ENCODE assay signal across 34 mouse cellular contexts in the genomic region with DNA sequence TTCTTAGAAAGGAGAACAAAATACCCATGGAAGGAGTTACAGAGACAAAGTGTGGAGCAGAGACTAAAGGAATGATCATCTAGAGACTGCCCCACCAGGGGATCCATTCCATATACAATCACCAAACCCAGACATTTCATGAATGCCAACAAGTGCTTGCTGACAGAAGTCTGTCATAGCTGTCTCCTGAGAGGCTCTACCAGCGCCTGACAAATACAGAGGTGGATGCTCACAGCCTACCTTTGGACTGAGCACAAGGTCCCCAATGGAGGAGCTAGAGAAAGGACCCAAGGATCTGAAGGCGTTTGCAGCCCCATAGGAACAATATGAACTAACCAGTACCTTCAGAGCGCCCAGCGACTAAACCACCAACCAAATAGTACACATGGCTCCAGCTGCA.
"Had no signal": no experiment of that assay in that cellular context is flagged by ENCODE, and none has a peak within 500 bp of the region (broad histone marks: within the 10 kb centered on the region; RNA-seq: fewer than 3 reads in every experiment).

No protein-coding gene starts in this region.

- H3K4me1 ChIP-seq: heart, embryonic 12.5 days; heart, embryonic 13.5 days; heart, embryonic 15.5 days; hindbrain, embryonic 10.5 days; hindbrain, embryonic 12.5 days; hindbrain, embryonic 13.5 days; hindbrain, embryonic 15.5 days; intestine, embryonic 15.5 days; kidney, embryonic 15.5 days had no signal

- H3K4me3 ChIP-seq: heart, embryonic 12.5 days; heart, embryonic 13.5 days; heart, embryonic 15.5 days; hindbrain, embryonic 10.5 days; hindbrain, embryonic 12.5 days; hindbrain, embryonic 13.5 days; hindbrain, embryonic 15.5 days; intestine, embryonic 15.5 days; kidney, embryonic 15.5 days; layer of hippocampus, adult 2 months; left cerebral cortex, adult 2 months had no signal

- ATAC-seq: hindbrain, embryonic 16.5 days; hindbrain, postnatal 0 days; inflammation-experienced regulatory T-cells, adult 6 months; intestine, embryonic 15.5 days; intestine, embryonic 16.5 days; intestine, postnatal 0 days had no signal

- H3K27ac ChIP-seq: heart, embryonic 13.5 days; heart, embryonic 15.5 days; hindbrain, embryonic 10.5 days; hindbrain, embryonic 12.5 days; hindbrain, embryonic 13.5 days; hindbrain, embryonic 14.5 days; hindbrain, embryonic 15.5 days; hindbrain, postnatal 0 days; intestine, embryonic 15.5 days; kidney, embryonic 15.5 days; kidney, postnatal 0 days; layer of hippocampus, adult 2 months; left cerebral cortex, adult 2 months had no signal

- H3K4me2 ChIP-seq: heart, embryonic 12.5 days; heart, embryonic 13.5 days; heart, embryonic 15.5 days; hindbrain, embryonic 12.5 days; hindbrain, embryonic 13.5 days; hindbrain, embryonic 14.5 days; hindbrain, embryonic 15.5 days; intestine, embryonic 15.5 days; kidney, embryonic 15.5 days had no signal

- H3K9ac ChIP-seq: heart, embryonic 12.5 days; heart, embryonic 13.5 days; heart, embryonic 15.5 days; hindbrain, embryonic 12.5 days; hindbrain, embryonic 13.5 days; hindbrain, embryonic 14.5 days; hindbrain, embryonic 15.5 days; intestine, embryonic 15.5 days; kidney, embryonic 15.5 days had no signal

- DNase-seq: heart, postnatal 10 days; heart, postnatal 14 days; heart, postnatal 36 days; heart, postnatal 4 days; kidney, adult 11 months; kidney, adult 18-20 months; kidney, adult 2 months; kidney, adult 8-10 months; kidney, adult 9 months; kidney, postnatal 10 days; kidney, postnatal 14 days; kidney, postnatal 25 days; kidney, postnatal 36 days; kidney, postnatal 4 days; layer of hippocampus, adult 9-11 months; layer of hippocampus, postnatal 36 days had no signal

- H3K27me3 ChIP-seq: heart, embryonic 12.5 days; heart, embryonic 13.5 days; heart, embryonic 15.5 days; hindbrain, embryonic 12.5 days; hindbrain, embryonic 13.5 days; hindbrain, embryonic 15.5 days; intestine, embryonic 15.5 days; kidney, embryonic 15.5 days had no signal

- H3K9me3 ChIP-seq: heart, embryonic 12.5 days; heart, embryonic 13.5 days; heart, embryonic 15.5 days; hindbrain, embryonic 10.5 days; hindbrain, embryonic 12.5 days; hindbrain, embryonic 13.5 days; hindbrain, embryonic 15.5 days; intestine, embryonic 15.5 days; kidney, embryonic 15.5 days had no signal

- H3K36me3 ChIP-seq: heart, embryonic 12.5 days; heart, embryonic 13.5 days; heart, embryonic 15.5 days; hindbrain, embryonic 10.5 days; hindbrain, embryonic 12.5 days; hindbrain, embryonic 13.5 days; hindbrain, embryonic 15.5 days; intestine, embryonic 15.5 days; kidney, embryonic 15.5 days had no signal
